Comparison of ENCODE assay signal across 9 mouse cellular contexts in genomic region chr7:112467687-112468111, GRCm38 (mm10). TPM values are rescaled to one million over a fixed set of nuclear protein-coding genes. Genes with fewer than 3 reads are reported as not detected.
DNase-seq lines count a peak whose midpoint lies in the region; ATAC-seq and TF ChIP-seq lines count a peak whose summit lies in the region.
"Had no signal": no experiment of that assay in that cellular context is flagged by ENCODE, and none has a peak within 500 bp of the region (broad histone marks: within the 10 kb centered on the region; RNA-seq: fewer than 3 reads in every experiment).

No protein-coding gene starts in this region.

- no peak for TF ChIP-seq CTCF in lung, embryonic 14.5 days (IDR thresholded peaks at IDR 0.05; ENCODE audit: low read depth)

- H3K4me3 ChIP-seq in hindbrain, embryonic 15.5 days: no peak overlapping the region
- no peak overlapping the region for H3K4me3 ChIP-seq in lung, embryonic 14.5 days (ENCODE audit: low read depth, low read length)

- peak overlapping the region; percentile 23; the same call in 1 of the 2 replicates for H3K9ac ChIP-seq in hindbrain, embryonic 15.5 days
- peak overlapping the region; percentile 42 for H3K9ac ChIP-seq in lung, embryonic 14.5 days

- intact Hi-C loops in left cerebral cortex, postnatal 36 days (cut with DNase I): loop anchor here (2.0 kb wide), 1 partner anchor 397 kb away; no protein-coding TSS in a partner anchor

- H3K4me2 ChIP-seq in hindbrain, embryonic 15.5 days: no peak overlapping the region
- no peak overlapping the region for H3K4me2 ChIP-seq in lung, embryonic 14.5 days

- no peaks in the 10 kb centered on the region for H3K36me3 ChIP-seq in hindbrain, embryonic 15.5 days
- H3K36me3 ChIP-seq in lung, embryonic 14.5 days (ENCODE audit: insufficient read depth): no peaks in the 10 kb centered on the region; the same call in 1 of the 2 replicates

- H3K27ac ChIP-seq in hindbrain, embryonic 15.5 days (replicated peaks): peak overlapping the region; percentile 56
- peak overlapping the region; percentile 96 for H3K27ac ChIP-seq in lung, embryonic 14.5 days (ENCODE audit: low read depth)

- H3K27me3 ChIP-seq in hindbrain, embryonic 15.5 days: 0 out of 2 replicates have a peak, but pooled peaks cover 3% of the 10 kb centered on the region
- H3K27me3 ChIP-seq in lung, embryonic 14.5 days (ENCODE audit: insufficient read depth, low read length): no peaks in the 10 kb centered on the region

- DNase-seq in 3T3-L1 (ENCODE audit: low read depth, low spot score): peak; percentile 92
- DNase-seq in cerebellum, postnatal 10 days: peak; percentile 65 to 70
- DNase-seq in gastrocnemius, postnatal 10 days: peak; percentile 57
- peak; percentile 93 for DNase-seq in lung, embryonic 14.5 days
- peak; percentile 58 for DNase-seq in ovary, postnatal 14 days (ENCODE audit: low spot score)
- DNase-seq in frontal cortex, adult 2 months (ENCODE audit: extremely low spot score in 1 of 2, low spot score in 1 of 2): no peak
- no peak for DNase-seq in left cerebral cortex, postnatal 36 days (ENCODE audit: low spot score in 2 of 2)

- 23% methylated on average over 11 of the region's 11 CpGs for WGBS in hindbrain, embryonic 15.5 days
- 14% methylated on average over 11 of the region's 11 CpGs for WGBS in lung, embryonic 14.5 days

- ATAC-seq in hindbrain, embryonic 15.5 days (ENCODE audit: low FRiP score, low read depth): peak; percentile 76; the same call in 1 of the 2 replicates
- ATAC-seq in lung, embryonic 14.5 days (ENCODE audit: insufficient read depth): peak; percentile 96

- H3K9me3 ChIP-seq in hindbrain, embryonic 15.5 days: no peaks in the 10 kb centered on the region
- no peaks in the 10 kb centered on the region for H3K9me3 ChIP-seq in lung, embryonic 14.5 days (ENCODE audit: low read depth, low read length)

- H3K4me1 ChIP-seq in hindbrain, embryonic 15.5 days (replicated peaks): peaks cover 19% of the 10 kb centered on the region
- peaks cover 29% of the 10 kb centered on the region for H3K4me1 ChIP-seq in lung, embryonic 14.5 days (ENCODE audit: insufficient read depth)

RNA-seq across cellular contexts. Expression of gene Parva, which starts 40.4 kb away (rescaled TPM):
- total RNA-seq in gastrocnemius, postnatal 10 days (2021): 10 to 100 TPM; 49.1 to 53.7 TPM
- polyA plus RNA-seq in hindbrain, embryonic 15.5 days (2015; fragmentation: Nextera tagmentation; extraction: Ambion mirVana): 25.4 and 27.7 TPM in 2 replicates
- 102 and 105 TPM in 2 replicates for polyA plus RNA-seq in lung, embryonic 14.5 days (2014; fragmentation: Nextera tagmentation; extraction: Ambion mirVana)
- polyA plus RNA-seq in frontal cortex, adult 2 months (2012; rRNA removed): 40.7 and 43.7 TPM in 2 replicates
- 10 to 100 TPM; 49.1 to 60.9 TPM for total RNA-seq in left cerebral cortex, postnatal 36 days (2021)
- total RNA-seq: MEL had no signal

Comparison
In these comparisons a context has a peak if more than half of its experiments do, and no peak if none do; other contexts are left out.
1. DNase-seq: peak in 3T3-L1 (single experiment), cerebellum, postnatal 10 days (2 of 2), gastrocnemius, postnatal 10 days (single experiment), lung, embryonic 14.5 days (single experiment) and ovary, postnatal 14 days (single experiment); none in frontal cortex, adult 2 months (0 of 2) and left cerebral cortex, postnatal 36 days (0 of 2).